Mouse (Mus musculus): ENCODE results near the gene Arhgef39. TPM values are rescaled to one million over a fixed set of nuclear protein-coding genes. Genes with fewer than 3 reads are reported as not detected.

Arhgef39 gene
- polyA plus RNA-seq, 1 experiment from 2014 or later = 2.4 TPM

DNA sequence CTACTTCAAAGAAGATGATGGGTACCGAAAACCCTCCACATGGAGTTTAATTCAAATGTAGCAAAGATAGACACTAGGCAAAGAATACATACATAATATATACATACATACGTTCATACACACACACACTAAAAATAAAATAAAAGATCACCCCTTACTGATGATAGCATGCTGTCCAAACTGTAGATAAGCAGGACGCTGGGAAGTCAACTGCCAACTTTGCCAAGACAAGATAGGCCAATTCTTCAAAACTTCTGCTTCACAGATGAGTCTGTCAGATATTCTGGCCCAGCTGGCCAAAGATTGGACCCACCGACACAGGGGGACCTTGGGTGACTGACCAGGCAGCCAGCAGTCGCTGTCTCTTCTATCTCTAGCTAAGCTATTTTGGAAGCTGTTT is 36.4 kb downstream of the Arhgef39 start:
- Histone ChIP-seq H3K9ac (replicated peaks; ENCODE audit: low read depth) (no peak overlapping the region), H3K27ac (ENCODE audit: low read length) (no peak overlapping the region), H3K27me3 (replicated peaks; ENCODE audit: insufficient read depth, low read length) (no peaks in the 10 kb centered on the region), H3K4me3 (ENCODE audit: low read depth, low read length) (no peak overlapping the region), H3K4me2 (replicated peaks; ENCODE audit: low read depth, low read length) (no peak overlapping the region), H3K4me1 (ENCODE audit: insufficient read depth, low read depth, low read length) (no peaks in the 10 kb centered on the region), H3K9me3 (ENCODE audit: low read length) (no peaks in the 10 kb centered on the region), H3K36me3 (ENCODE audit: insufficient read depth, low read length) (no peaks in the 10 kb centered on the region)
- TF ChIP-seq EP300 (IDR thresholded peaks at IDR 0.05) = no peak
- TF ChIP-seq CTCF (IDR thresholded peaks at IDR 0.05) = no peak
- 79% methylated on average over 5 of the region's 5 CpGs for WGBS
- DNase-seq (ENCODE audit: low spot score) (no peak), ATAC-seq (no peak)

DNA sequence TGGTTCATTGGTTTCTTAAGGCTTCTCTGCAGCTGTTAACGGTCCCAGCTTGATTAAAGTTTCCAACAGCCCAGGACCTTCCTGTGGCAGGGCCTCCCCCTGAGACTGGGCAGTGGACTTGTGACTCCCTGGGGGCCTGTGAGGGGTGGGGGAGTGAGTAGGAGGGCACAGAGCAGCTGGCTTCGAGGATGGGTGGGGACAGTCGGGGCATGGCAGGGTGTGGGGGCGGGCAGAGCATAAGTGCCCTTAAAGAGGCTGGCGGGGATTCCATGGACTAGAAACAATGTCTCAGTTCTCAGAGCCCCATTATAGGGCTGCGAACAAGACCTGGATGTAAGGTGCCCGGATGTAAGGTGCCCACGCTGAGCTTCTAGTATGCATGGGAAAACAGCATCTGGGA is 42.4 kb downstream of the Arhgef39 start:
- no peak overlapping the region for H3K4me3 ChIP-seq (ENCODE audit: low read depth, low read length)
- 0 out of 2 replicates have a peak, but pooled peaks cover 7% of the 10 kb centered on the region for H3K27me3 ChIP-seq (replicated peaks; ENCODE audit: insufficient read depth, low read length)
- no peak for DNase-seq (ENCODE audit: low spot score)
- no peak for ATAC-seq
- H3K36me3 ChIP-seq (ENCODE audit: insufficient read depth, low read length) = no peaks in the 10 kb centered on the region
- H3K9ac ChIP-seq (replicated peaks; ENCODE audit: low read depth) = no peak overlapping the region
- H3K9me3 ChIP-seq (ENCODE audit: low read length) = no peaks in the 10 kb centered on the region
- no peak overlapping the region for H3K27ac ChIP-seq (ENCODE audit: low read length)
- TF ChIP-seq EP300 (IDR thresholded peaks at IDR 0.05) (no peak), CTCF (IDR thresholded peaks at IDR 0.05) (no peak)
- H3K4me2 ChIP-seq (replicated peaks; ENCODE audit: low read depth, low read length) = no peak overlapping the region
- 14% methylated on average over 8 of the region's 8 CpGs for WGBS
- H3K4me1 ChIP-seq (ENCODE audit: insufficient read depth, low read depth, low read length) = peaks cover 4% of the 10 kb centered on the region; the same call in 1 of the 2 replicates

DNA sequence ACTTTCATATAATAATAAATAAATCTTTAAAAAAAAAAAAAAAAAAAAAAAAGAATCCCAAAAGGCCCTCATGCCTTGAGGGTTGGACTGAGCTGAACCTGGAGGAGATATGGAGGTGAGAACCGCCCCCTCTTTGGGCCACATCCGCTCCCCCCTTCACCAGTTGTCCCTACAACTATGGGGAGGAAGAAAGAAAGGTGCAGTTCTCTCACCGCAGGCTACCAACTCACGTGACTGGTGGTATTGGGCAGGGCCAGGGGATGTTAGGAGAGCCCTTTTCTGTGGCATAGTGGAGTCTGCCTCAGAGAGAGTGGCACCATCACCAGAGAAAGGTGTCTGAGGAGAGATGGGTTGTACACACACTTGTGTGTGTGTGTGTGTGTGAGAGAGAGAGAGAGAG is 43.0 kb downstream of the Arhgef39 start:
- Histone ChIP-seq H3K9ac (replicated peaks; ENCODE audit: low read depth) (no peak overlapping the region), H3K36me3 (ENCODE audit: insufficient read depth, low read length) (no peaks in the 10 kb centered on the region), H3K4me2 (replicated peaks; ENCODE audit: low read depth, low read length) (no peak overlapping the region), H3K4me3 (ENCODE audit: low read depth, low read length) (no peak overlapping the region), H3K4me1 (ENCODE audit: insufficient read depth, low read depth, low read length) (peaks cover 4% of the 10 kb centered on the region; the same call in 1 of the 2 replicates), H3K27ac (ENCODE audit: low read length) (no peak overlapping the region), H3K27me3 (replicated peaks; ENCODE audit: insufficient read depth, low read length) (0 out of 2 replicates have a peak, but pooled peaks cover 7% of the 10 kb centered on the region), H3K9me3 (ENCODE audit: low read length) (no peaks in the 10 kb centered on the region)
- DNase-seq (ENCODE audit: low spot score) (no peak), ATAC-seq (no peak)
- TF ChIP-seq CTCF (IDR thresholded peaks at IDR 0.05) = no peak
- no peak for TF ChIP-seq EP300 (IDR thresholded peaks at IDR 0.05)
- 41% methylated on average over 4 of the region's 4 CpGs for WGBS

DNA sequence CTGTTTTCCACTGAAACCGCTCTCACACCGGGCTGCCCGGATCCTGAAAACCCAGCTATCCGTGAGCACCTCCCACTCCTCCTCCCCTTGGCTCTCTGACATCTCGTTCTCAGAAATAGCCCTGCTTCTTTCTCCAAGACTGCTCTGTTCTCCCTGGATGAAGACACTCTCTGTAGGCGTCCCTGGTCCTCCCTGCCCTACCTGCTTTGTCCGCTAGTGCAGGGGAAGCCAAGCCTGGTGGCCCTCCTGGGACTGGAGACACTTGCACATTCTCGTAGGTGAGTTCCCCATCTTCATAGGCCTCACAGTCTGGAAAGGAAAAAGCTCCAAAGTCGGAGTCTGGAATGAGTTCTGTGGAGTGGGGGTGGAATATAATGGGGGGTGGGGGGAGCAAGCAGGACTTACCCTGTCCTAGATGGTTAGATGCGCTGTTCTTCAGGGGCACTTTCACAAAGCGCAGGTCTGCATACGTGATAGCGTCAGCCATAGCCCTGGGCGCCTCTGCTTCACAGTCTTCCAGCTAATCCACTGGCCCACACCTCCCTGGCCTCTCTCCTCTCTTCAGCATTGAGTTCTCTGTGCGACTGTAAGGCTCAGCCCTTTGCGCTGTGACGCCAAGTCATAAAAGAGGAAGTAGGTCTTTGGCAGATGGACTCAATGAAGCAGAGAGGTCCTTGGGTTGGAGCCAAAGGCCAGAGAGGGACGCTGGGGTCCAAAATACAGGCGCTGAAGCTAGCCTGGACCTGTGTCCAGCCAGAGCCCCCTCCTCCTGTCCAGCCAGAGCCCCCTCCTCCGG is 45.3 kb downstream of the Arhgef39 start, which contains the start of gene Cd72:
Cd72 (minus strand) TSS at position 588 of the 796 bp plus-strand sequence.
- H3K4me2 ChIP-seq (replicated peaks; ENCODE audit: low read depth, low read length) = peak within 1 kb of the TSS; percentile 35
- DNase-seq (ENCODE audit: low spot score) (peak; percentile 42), ATAC-seq (no peak)
- H3K9ac ChIP-seq (replicated peaks; ENCODE audit: low read depth) = no peak within 1 kb of the TSS
- H3K27ac ChIP-seq (ENCODE audit: low read length) = no peak within 1 kb of the TSS
- no peaks in the 10 kb centered on the region for H3K9me3 ChIP-seq (ENCODE audit: low read length)
- H3K36me3 ChIP-seq (ENCODE audit: insufficient read depth, low read length) = no peaks in the 10 kb centered on the region
- TF ChIP-seq CTCF (IDR thresholded peaks at IDR 0.05) (peak; percentile 32; the same call in 1 of the 2 replicates), EP300 (IDR thresholded peaks at IDR 0.05) (no peak)
- H3K4me1 ChIP-seq (ENCODE audit: insufficient read depth, low read depth, low read length) = peaks cover 4% of the 10 kb centered on the region; the same call in 1 of the 2 replicates
- WGBS = 25% methylated on average over 20 of the region's 20 CpGs
- 0 out of 2 replicates have a peak within 1 kb of the TSS, but pooled peaks have one; percentile 8 for H3K4me3 ChIP-seq (ENCODE audit: low read depth, low read length)
- 0 out of 2 replicates have a peak, but pooled peaks cover 7% of the 10 kb centered on the region for H3K27me3 ChIP-seq (replicated peaks; ENCODE audit: insufficient read depth, low read length)

DNA sequence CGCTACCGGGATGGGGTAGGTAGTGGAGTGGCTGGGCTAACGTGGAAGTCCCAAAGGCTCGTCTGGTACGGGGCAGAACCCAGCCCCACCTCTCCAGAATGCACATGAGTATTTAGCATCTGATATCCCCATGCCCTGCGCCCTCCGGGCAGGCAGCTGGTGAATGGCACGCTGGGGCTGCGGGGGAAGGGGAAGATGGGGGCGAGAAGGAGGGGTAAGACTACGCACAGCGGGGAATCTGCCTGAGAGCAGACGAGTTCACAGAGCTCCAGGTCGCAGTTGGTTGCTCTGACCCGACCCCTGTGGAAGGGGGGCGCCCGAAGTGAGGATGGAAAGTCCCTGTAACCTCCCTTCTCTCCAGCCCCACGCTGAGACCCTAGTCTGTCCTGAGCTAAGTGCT is 46.1 kb downstream of the Arhgef39 start:
- ATAC-seq (0 out of 2 replicates have a peak, but pooled peaks have one; percentile 11), DNase-seq (ENCODE audit: low spot score) (no peak)
- peaks cover 4% of the 10 kb centered on the region; the same call in 1 of the 2 replicates for H3K4me1 ChIP-seq (ENCODE audit: insufficient read depth, low read depth, low read length)
- no peak overlapping the region for H3K9ac ChIP-seq (replicated peaks; ENCODE audit: low read depth)
- H3K36me3 ChIP-seq (ENCODE audit: insufficient read depth, low read length) = no peaks in the 10 kb centered on the region
- H3K4me3 ChIP-seq (ENCODE audit: low read depth, low read length) = 0 out of 2 replicates have a peak overlapping the region, but pooled peaks have one; percentile 8
- H3K27ac ChIP-seq (ENCODE audit: low read length) = no peak overlapping the region
- 0 out of 2 replicates have a peak, but pooled peaks cover 7% of the 10 kb centered on the region for H3K27me3 ChIP-seq (replicated peaks; ENCODE audit: insufficient read depth, low read length)
- no peaks in the 10 kb centered on the region for H3K9me3 ChIP-seq (ENCODE audit: low read length)
- under 1% methylated on average over 16 of the region's 18 CpGs for WGBS
- TF ChIP-seq EP300 (IDR thresholded peaks at IDR 0.05) (no peak), CTCF (IDR thresholded peaks at IDR 0.05) (no peak)
- peak overlapping the region; percentile 35 for H3K4me2 ChIP-seq (replicated peaks; ENCODE audit: low read depth, low read length)

DNA sequence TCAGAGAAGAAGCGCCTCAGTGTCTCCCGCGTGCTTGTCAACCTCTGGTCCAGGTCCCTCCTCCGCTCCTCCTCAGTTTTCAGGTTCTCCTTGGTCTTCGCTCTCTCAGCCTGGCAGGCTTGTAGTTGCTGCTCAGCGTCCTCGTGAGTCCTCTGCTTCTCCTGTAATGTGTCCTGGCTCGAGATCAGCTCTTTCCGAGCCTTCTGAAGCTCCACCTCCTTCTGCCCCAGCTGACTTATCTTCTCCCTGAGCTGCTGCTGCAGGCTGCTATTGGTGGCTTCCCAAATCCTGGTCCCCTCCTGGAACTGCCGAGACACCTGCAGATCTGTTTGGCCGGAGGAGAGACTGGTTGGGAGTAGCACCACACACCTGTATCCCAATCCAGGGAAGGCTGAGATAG is 47.2 kb downstream of the Arhgef39 start:
- Histone ChIP-seq H3K27ac (ENCODE audit: low read length) (no peak overlapping the region), H3K4me2 (replicated peaks; ENCODE audit: low read depth, low read length) (no peak overlapping the region), H3K36me3 (ENCODE audit: insufficient read depth, low read length) (no peaks in the 10 kb centered on the region), H3K9ac (replicated peaks; ENCODE audit: low read depth) (no peak overlapping the region), H3K4me1 (ENCODE audit: insufficient read depth, low read depth, low read length) (peaks cover 4% of the 10 kb centered on the region; the same call in 1 of the 2 replicates), H3K4me3 (ENCODE audit: low read depth, low read length) (no peak overlapping the region), H3K9me3 (ENCODE audit: low read length) (no peaks in the 10 kb centered on the region), H3K27me3 (replicated peaks; ENCODE audit: insufficient read depth, low read length) (0 out of 2 replicates have a peak, but pooled peaks cover 7% of the 10 kb centered on the region)
- 47% methylated on average over 11 of the region's 11 CpGs for WGBS
- ATAC-seq = no peak
- TF ChIP-seq EP300 (IDR thresholded peaks at IDR 0.05) = no peak
- no peak for TF ChIP-seq CTCF (IDR thresholded peaks at IDR 0.05)
- DNase-seq (ENCODE audit: low spot score) = no peak
